Mouse (Mus musculus): ENCODE measurements around the gene Cspg4. TPM values are rescaled to one million over a fixed set of nuclear protein-coding genes. Genes with fewer than 3 reads are reported as not detected.

Gene Cspg4
- total and polyA plus RNA-seq, 2 experiments from 2014 or later: 7.6 to 42.1 TPM

- Histone ChIP-seq H3K27ac (no peak overlapping the region), H3K27me3 (ENCODE audit: insufficient read depth, low read length) (no peaks in the 10 kb centered on the region), H3K9me3 (ENCODE audit: low read length) (no peaks in the 10 kb centered on the region), H3K4me2 (ENCODE audit: low read depth, low read length) (no peak overlapping the region), H3K36me3 (ENCODE audit: insufficient read depth, low read length) (no peaks in the 10 kb centered on the region), H3K9ac (replicated peaks; ENCODE audit: low read length) (no peak overlapping the region), H3K4me3 (ENCODE audit: low read length) (no peak overlapping the region), H3K4me1 (ENCODE audit: insufficient read depth, low read length) (no peaks in the 10 kb centered on the region)
- ATAC-seq: no peak
- no peak for DNase-seq (ENCODE audit: low spot score)
- WGBS: 96% methylated on average over 13 of the region's 13 CpGs
- TF ChIP-seq CTCF (IDR thresholded peaks at IDR 0.05; ENCODE audit: low read depth): no peak
Measured at GRCm38 (mm10) chr9:56918466-56918865, 53.6 kb downstream of the Cspg4 start.

DNA sequence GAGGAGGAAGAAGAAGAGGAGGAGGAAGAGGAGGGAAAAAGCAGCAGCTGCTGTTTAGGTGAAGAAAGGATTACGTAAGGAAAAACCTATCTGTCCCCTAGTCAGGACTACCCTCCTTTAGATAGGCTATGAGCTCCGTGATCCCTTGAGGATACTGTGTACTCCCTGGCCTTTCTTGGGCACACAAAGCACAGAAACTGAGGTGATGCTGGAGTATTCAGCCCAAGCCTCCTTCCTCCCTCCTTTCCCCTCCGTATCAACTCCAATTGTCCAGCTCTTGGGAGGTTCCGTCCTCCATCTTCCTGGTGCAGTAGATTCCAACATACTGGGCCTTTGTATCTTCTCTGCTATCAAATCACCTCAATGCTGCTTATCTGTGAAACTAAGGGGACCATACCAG lies 57.9 kb downstream of the Cspg4 start:
- no peak for TF ChIP-seq CTCF (IDR thresholded peaks at IDR 0.05; ENCODE audit: low read depth)
- no peak for DNase-seq (ENCODE audit: low spot score)
- H3K4me2 ChIP-seq (ENCODE audit: low read depth, low read length): no peak overlapping the region
- H3K4me3 ChIP-seq (ENCODE audit: low read length): no peak overlapping the region
- no peaks in the 10 kb centered on the region for H3K36me3 ChIP-seq (ENCODE audit: insufficient read depth, low read length)
- no peak for ATAC-seq
- no peak overlapping the region for H3K9ac ChIP-seq (replicated peaks; ENCODE audit: low read length)
- no peaks in the 10 kb centered on the region; the same call in none of the 2 replicates for H3K4me1 ChIP-seq (ENCODE audit: insufficient read depth, low read length)
- no peak overlapping the region for H3K27ac ChIP-seq
- no peaks in the 10 kb centered on the region for H3K9me3 ChIP-seq (ENCODE audit: low read length)
- WGBS: 95% methylated on average over 4 of the region's 4 CpGs
- H3K27me3 ChIP-seq (ENCODE audit: insufficient read depth, low read length): no peaks in the 10 kb centered on the region

DNA sequence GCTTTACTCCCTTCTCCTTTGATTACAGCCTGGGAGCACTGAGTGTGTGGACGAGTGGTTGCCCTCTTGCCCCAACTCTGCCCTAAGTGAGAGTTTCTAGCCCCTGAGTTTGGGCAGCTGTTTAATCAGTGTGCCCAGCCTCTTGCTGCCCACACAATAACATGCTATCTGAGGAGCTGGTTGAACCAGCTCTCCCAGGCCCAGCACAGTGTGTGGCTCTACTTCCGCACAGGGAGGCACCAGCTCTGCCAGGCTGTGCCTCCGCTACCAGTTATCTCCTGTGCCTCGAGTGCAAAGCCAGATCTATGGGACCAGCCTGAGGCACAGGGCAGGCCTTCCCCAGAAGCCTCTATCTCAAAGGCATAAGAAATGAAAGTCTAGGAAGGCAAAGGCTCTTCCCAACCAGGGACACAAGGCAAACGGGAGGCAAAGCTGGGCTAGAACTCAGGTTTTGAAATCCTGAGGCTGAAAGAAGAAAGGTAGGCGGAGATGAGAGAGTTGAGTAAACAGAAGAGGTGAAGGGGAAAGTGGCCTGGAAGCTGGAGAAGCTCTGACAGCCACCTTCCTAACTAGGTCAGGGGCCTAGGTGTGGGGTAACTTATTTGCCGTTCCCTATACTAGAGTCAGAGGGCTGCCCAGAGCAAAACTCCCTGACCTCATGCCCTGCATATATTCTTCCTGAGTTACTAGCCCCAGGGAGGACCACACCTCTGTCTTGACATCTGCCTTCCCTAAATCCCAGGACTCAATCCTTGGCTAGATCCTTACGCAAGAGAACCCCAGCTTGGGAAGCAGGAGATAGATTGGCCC lies 59.2 kb downstream of the Cspg4 start:
- Histone ChIP-seq H3K9me3 (ENCODE audit: low read length) (no peaks in the 10 kb centered on the region), H3K4me3 (ENCODE audit: low read length) (peak overlapping the region; percentile 11; the same call in 1 of the 2 replicates), H3K27me3 (ENCODE audit: insufficient read depth, low read length) (no peaks in the 10 kb centered on the region), H3K27ac (peak overlapping the region; percentile 15; the same call in 1 of the 2 replicates), H3K4me2 (ENCODE audit: low read depth, low read length) (peak overlapping the region; percentile 85), H3K9ac (replicated peaks; ENCODE audit: low read length) (peak overlapping the region; percentile 24; the same call in 1 of the 2 replicates), H3K4me1 (ENCODE audit: insufficient read depth, low read length) (no peaks in the 10 kb centered on the region; the same call in none of the 2 replicates), H3K36me3 (ENCODE audit: insufficient read depth, low read length) (no peaks in the 10 kb centered on the region)
- WGBS: 61% methylated on average over 8 of the region's 8 CpGs
- TF ChIP-seq CTCF (IDR thresholded peaks at IDR 0.05; ENCODE audit: low read depth): no peak
- no peak for DNase-seq (ENCODE audit: low spot score)
- no peak for ATAC-seq

- WGBS: 10% methylated on average over 7 of the region's 7 CpGs
- Histone ChIP-seq H3K4me3 (ENCODE audit: low read length) (peak overlapping the region; percentile 11; the same call in 1 of the 2 replicates), H3K9me3 (ENCODE audit: low read length) (no peaks in the 10 kb centered on the region), H3K9ac (replicated peaks; ENCODE audit: low read length) (peak overlapping the region; percentile 24; the same call in 1 of the 2 replicates), H3K4me2 (ENCODE audit: low read depth, low read length) (peak overlapping the region; percentile 85), H3K27me3 (ENCODE audit: insufficient read depth, low read length) (no peaks in the 10 kb centered on the region), H3K27ac (peak overlapping the region; percentile 15; the same call in 1 of the 2 replicates), H3K4me1 (ENCODE audit: insufficient read depth, low read length) (no peaks in the 10 kb centered on the region; the same call in none of the 2 replicates), H3K36me3 (ENCODE audit: insufficient read depth, low read length) (no peaks in the 10 kb centered on the region)
- peak; percentile 81 for ATAC-seq
- no peak for TF ChIP-seq CTCF (IDR thresholded peaks at IDR 0.05; ENCODE audit: low read depth)
- peak; percentile 59 for DNase-seq (ENCODE audit: low spot score)
Measured at GRCm38 (mm10) chr9:56924651-56925027, 59.8 kb downstream of the Cspg4 start.

- peak overlapping the region; percentile 85 for H3K4me2 ChIP-seq (ENCODE audit: low read depth, low read length)
- H3K36me3 ChIP-seq (ENCODE audit: insufficient read depth, low read length): no peaks in the 10 kb centered on the region
- H3K9me3 ChIP-seq (ENCODE audit: low read length): no peaks in the 10 kb centered on the region
- ATAC-seq: no peak
- WGBS: 80% methylated on average over 26 of the region's 26 CpGs
- no peak overlapping the region for H3K9ac ChIP-seq (replicated peaks; ENCODE audit: low read length)
- no peak for TF ChIP-seq CTCF (IDR thresholded peaks at IDR 0.05; ENCODE audit: low read depth)
- H3K4me3 ChIP-seq (ENCODE audit: low read length): no peak overlapping the region
- DNase-seq (ENCODE audit: low spot score): no peak
- no peak overlapping the region for H3K27ac ChIP-seq
- no peaks in the 10 kb centered on the region for H3K27me3 ChIP-seq (ENCODE audit: insufficient read depth, low read length)
- no peaks in the 10 kb centered on the region; the same call in none of the 2 replicates for H3K4me1 ChIP-seq (ENCODE audit: insufficient read depth, low read length)
Measured at GRCm38 (mm10) chr9:56925291-56926024, 60.6 kb downstream of the Cspg4 start.

- Histone ChIP-seq H3K4me3 (ENCODE audit: low read length) (no peak overlapping the region), H3K4me1 (ENCODE audit: insufficient read depth, low read length) (no peaks in the 10 kb centered on the region; the same call in none of the 2 replicates), H3K27ac (no peak overlapping the region), H3K36me3 (ENCODE audit: insufficient read depth, low read length) (no peaks in the 10 kb centered on the region), H3K9ac (replicated peaks; ENCODE audit: low read length) (no peak overlapping the region), H3K27me3 (ENCODE audit: insufficient read depth, low read length) (no peaks in the 10 kb centered on the region), H3K9me3 (ENCODE audit: low read length) (no peaks in the 10 kb centered on the region), H3K4me2 (ENCODE audit: low read depth, low read length) (peak overlapping the region; percentile 85; the same call in 1 of the 2 replicates)
- ATAC-seq (no peak), DNase-seq (ENCODE audit: low spot score) (no peak)
- no peak for TF ChIP-seq CTCF (IDR thresholded peaks at IDR 0.05; ENCODE audit: low read depth)
- 96% methylated on average over 10 of the region's 10 CpGs for WGBS
Measured at GRCm38 (mm10) chr9:56926025-56926360, 61.2 kb downstream of the Cspg4 start.
